Mouse (Mus musculus): ENCODE measurements around the gene Eaf1. TPM values are rescaled to one million over a fixed set of nuclear protein-coding genes. Genes with fewer than 3 reads are reported as not detected.

The Eaf1 gene
- polyA plus RNA-seq (2014; fragmentation: Illumina TruSeq; extraction: RNeasy Lipid Tissue Mini Kit (QIAGEN cat#74804); ENCODE audit: low read depth, low replicate concordance): 13.0 TPM

GRCm38 (mm10) chr14:31494349-31494974 is at the start of gene Eaf1:
Gene Eaf1, plus strand, starts transcription at chr14:31494399.

DNA sequence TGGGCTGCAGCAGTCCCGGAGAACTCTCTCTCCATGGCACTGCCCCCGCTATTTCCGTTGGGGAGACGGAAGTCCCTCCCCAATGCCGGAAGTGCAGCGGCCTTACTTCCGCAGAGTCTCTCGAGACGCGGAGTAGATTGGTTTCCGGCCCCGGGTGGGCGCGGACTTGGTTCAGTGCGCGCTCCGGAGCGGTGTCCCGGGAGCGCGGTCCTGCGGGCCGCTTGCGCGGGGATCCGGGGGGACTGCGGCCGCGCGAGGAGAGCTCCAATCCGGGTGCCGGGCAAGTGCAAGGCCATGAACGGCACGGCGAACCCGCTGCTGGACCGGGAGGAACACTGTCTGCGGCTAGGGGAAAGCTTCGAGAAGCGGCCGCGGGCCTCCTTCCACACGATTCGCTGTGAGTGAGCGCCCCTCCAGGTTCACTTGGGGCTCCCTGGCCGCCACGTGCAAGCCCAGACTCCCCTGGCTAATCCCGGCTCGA is 816 bp downstream of the Eaf1 start, which contains the start of gene Mettl6:
TSS of gene Mettl6 (minus strand) at position 66 of the 481 bp plus-strand sequence.

Other genes starting within 250 kb of the Eaf1 start
- 6.3 TPM for gene Phf7, start 243.1 kb upstream of the Eaf1 start, polyA plus RNA-seq (2014; fragmentation: Illumina TruSeq; extraction: RNeasy Lipid Tissue Mini Kit (QIAGEN cat#74804); ENCODE audit: low read depth, low replicate concordance)
- 39.4 TPM for gene Bap1, start 242.9 kb upstream of the Eaf1 start, polyA plus RNA-seq (2014; fragmentation: Illumina TruSeq; extraction: RNeasy Lipid Tissue Mini Kit (QIAGEN cat#74804); ENCODE audit: low read depth, low replicate concordance)
- not detected for gene Dnah1, start 170.5 kb upstream of the Eaf1 start, polyA plus RNA-seq (2014; fragmentation: Illumina TruSeq; extraction: RNeasy Lipid Tissue Mini Kit (QIAGEN cat#74804); ENCODE audit: low read depth, low replicate concordance)
- gene Capn7, start 157.8 kb upstream of the Eaf1 start, polyA plus RNA-seq (2014; fragmentation: Illumina TruSeq; extraction: RNeasy Lipid Tissue Mini Kit (QIAGEN cat#74804); ENCODE audit: low read depth, low replicate concordance): 36.2 TPM
- gene Sh3bp5, start 58.3 kb upstream of the Eaf1 start, polyA plus RNA-seq (2014; fragmentation: Illumina TruSeq; extraction: RNeasy Lipid Tissue Mini Kit (QIAGEN cat#74804); ENCODE audit: low read depth, low replicate concordance): 58.3 TPM
- 13.5 TPM for gene Mettl6, start 641 bp downstream of the Eaf1 start, polyA plus RNA-seq (2014; fragmentation: Illumina TruSeq; extraction: RNeasy Lipid Tissue Mini Kit (QIAGEN cat#74804); ENCODE audit: low read depth, low replicate concordance)
- gene Colq, start 96.9 kb downstream of the Eaf1 start, polyA plus RNA-seq (2014; fragmentation: Illumina TruSeq; extraction: RNeasy Lipid Tissue Mini Kit (QIAGEN cat#74804); ENCODE audit: low read depth, low replicate concordance): 9.2 TPM
- gene Gm49387, start 146.5 kb downstream of the Eaf1 start, polyA plus RNA-seq (2014; fragmentation: Illumina TruSeq; extraction: RNeasy Lipid Tissue Mini Kit (QIAGEN cat#74804); ENCODE audit: low read depth, low replicate concordance): not detected
- 14.1 TPM for gene Btd, start 146.6 kb downstream of the Eaf1 start, polyA plus RNA-seq (2014; fragmentation: Illumina TruSeq; extraction: RNeasy Lipid Tissue Mini Kit (QIAGEN cat#74804); ENCODE audit: low read depth, low replicate concordance)
- gene Hacl1, start 146.9 kb downstream of the Eaf1 start, polyA plus RNA-seq (2014; fragmentation: Illumina TruSeq; extraction: RNeasy Lipid Tissue Mini Kit (QIAGEN cat#74804); ENCODE audit: low read depth, low replicate concordance): 20.5 TPM